Mouse (Mus musculus): ENCODE data around the gene Kidins220. TPM values are rescaled to one million over a fixed set of nuclear protein-coding genes. Genes with fewer than 3 reads are reported as not detected.

Gene Kidins220
- total RNA-seq, 2 experiments from 2014 or later = 322 to 335 TPM

- no peak for DNase-seq (ENCODE audit: low spot score in 2 of 2)
These were observed 134.1 kb downstream of the Kidins220 start for GRCm38 (mm10) chr12:25108865-25109264.

- DNase-seq (ENCODE audit: low spot score in 2 of 2) = peak in 1 of 2 experiments; percentile 29
These were observed 135.4 kb downstream of the Kidins220 start for GRCm38 (mm10) chr12:25109971-25110681.

GRCm38 (mm10) chr12:25110682-25111078 is 136.0 kb downstream of the Kidins220 start:
- DNase-seq (ENCODE audit: low spot score in 2 of 2) = no peak

Other genes with a start within 250 kb of the Kidins220 start
- 10 to 100 TPM; 62.6 to 69.3 TPM for gene Mboat2, start 144.0 kb upstream of the Kidins220 start, total RNA-seq (2021)
- 100 to 1,000 TPM; 101 to 108 TPM for gene Id2, start 122.2 kb downstream of the Kidins220 start, total RNA-seq (2021)

All from layer of hippocampus, postnatal 14 days (tissue).